Mouse (Mus musculus) heart, embryonic 12.5 days (tissue): ENCODE data around the gene Col9a2. TPM values are rescaled to one million over a fixed set of nuclear protein-coding genes. Genes with fewer than 3 reads are reported as not detected.

Experiments
- ATAC-seq: fragments of 200-750 bp; cut with Nextera tagmentation; 2 replicates; pipeline ENCODE4 v1.8.0; 2017; ENCODE audit warnings: moderate TSS enrichment, moderate library complexity; ENCODE audit not compliant: insufficient number of reproducible peaks, low FRiP score
- H3K27ac ChIP-seq: fragments of 300-500 bp; sonication (generic); 2 replicates; pipeline ENCODE4 v1.5.1; 2016; ENCODE audit warnings: mild to moderate bottlenecking, moderate library complexity; ENCODE audit not compliant: poor library complexity, severe bottlenecking
- H3K27me3 ChIP-seq: fragments of 300-500 bp; sonication (generic); replicated peaks from 2 replicates; pipeline ENCODE4 v1.6.1; 2016; ENCODE audit warnings: mild to moderate bottlenecking, moderate library complexity
- H3K36me3 ChIP-seq: fragments of 300-500 bp; sonication (generic); 2 replicates; pipeline ENCODE4 v1.6.1; 2016; ENCODE audit warnings: mild to moderate bottlenecking, moderate library complexity
- H3K4me1 ChIP-seq: fragments of 300-500 bp; sonication (generic); replicated peaks from 2 replicates; pipeline ENCODE4 v1.6.1; 2016; ENCODE audit warnings: mild to moderate bottlenecking
- H3K4me2 ChIP-seq: fragments of 300-500 bp; sonication (generic); 2 replicates; pipeline ENCODE4 v1.6.1; 2016; ENCODE audit warnings: mild to moderate bottlenecking, moderate library complexity
- H3K4me3 ChIP-seq: fragments of 300-500 bp; sonication (generic); 2 replicates; pipeline ENCODE4 v1.5.1; 2016; ENCODE audit warnings: mild to moderate bottlenecking
- H3K9ac ChIP-seq: fragments of 300-500 bp; sonication (generic); 2 replicates; pipeline ENCODE4 v1.6.1; 2016; ENCODE audit warnings: mild to moderate bottlenecking, moderate library complexity
- H3K9me3 ChIP-seq: fragments of 300-500 bp; sonication (generic); replicated peaks from 2 replicates; pipeline ENCODE4 v1.6.1; 2016; ENCODE audit warnings: mild to moderate bottlenecking, moderate library complexity
- WGBS: fragments of 180-500 bp; shearing (Covaris S2); methylation state at CpG from one replicate; pipeline ENCODE4 v1.1.7; 2016; 5-methylcytosine and 5-hydroxymethylcytosine counted together
- polyA plus RNA-seq: library from polyadenylated mRNA; unstranded; fragments of >200 nt; fragmentation: Nextera tagmentation; extraction: Ambion mirVana; gene quantifications from 2 replicates; pipeline ENCODE4 v1.2.1, GENCODE M21; 2016

The Col9a2 gene
- 10.9 and 11.6 TPM in 2 replicates for polyA plus RNA-seq

DNA sequence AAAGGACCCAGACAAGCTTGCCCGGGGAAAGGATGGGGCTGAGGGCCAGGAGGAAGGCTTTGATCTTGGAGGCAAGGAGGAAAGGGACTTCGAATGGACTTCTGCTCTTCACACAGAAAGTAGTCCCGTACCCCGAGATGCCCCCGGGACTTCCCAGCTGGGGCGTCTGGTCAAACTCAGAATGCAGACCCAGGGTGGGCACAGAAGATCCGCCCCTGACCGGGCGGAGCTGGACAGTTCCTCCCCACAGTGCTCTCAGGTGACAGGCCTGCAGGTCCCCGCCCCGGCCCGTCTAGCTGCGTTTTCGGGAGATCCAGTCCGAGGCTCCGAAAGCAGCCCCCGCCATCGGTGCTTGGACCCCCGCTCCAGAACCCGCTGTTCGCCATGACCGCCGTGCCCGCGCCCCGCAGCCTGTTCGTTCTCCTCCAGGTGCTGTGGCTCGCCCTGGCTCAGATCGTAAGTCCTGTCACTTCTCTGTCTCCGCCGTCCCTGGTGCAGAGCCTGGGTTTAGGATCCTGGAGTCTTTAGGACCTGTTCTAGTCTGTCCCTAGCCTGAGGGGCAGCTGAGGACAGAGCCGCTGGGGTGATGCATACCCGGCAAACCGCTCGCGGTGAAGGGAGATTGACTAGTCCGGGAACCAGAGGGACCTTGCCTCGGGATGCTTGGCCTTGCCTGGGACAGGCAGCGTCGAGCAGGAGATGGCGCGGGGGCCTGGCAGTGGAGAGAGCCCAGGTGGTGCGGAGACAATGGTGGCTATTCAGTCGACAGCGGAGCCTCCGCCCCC lies at the start of gene Col9a2:
TSS of gene Col9a2 (plus strand) at position 55 of the 785 bp plus-strand sequence.
- Histone ChIP-seq H3K4me2 (peak within 1 kb of the TSS; percentile 87), H3K27me3 (peaks cover 27% of the 10 kb centered on the region), H3K36me3 (no peaks in the 10 kb centered on the region), H3K4me1 (peaks cover 24% of the 10 kb centered on the region), H3K9ac (peak within 1 kb of the TSS; percentile 64), H3K4me3 (peak within 1 kb of the TSS; percentile 52), H3K9me3 (no peaks in the 10 kb centered on the region), H3K27ac (no peak within 1 kb of the TSS)
- 0 out of 2 replicates have a peak, but pooled peaks have one; percentile 19 for ATAC-seq
- 3% methylated on average over 46 of the region's 46 CpGs for WGBS

DNA sequence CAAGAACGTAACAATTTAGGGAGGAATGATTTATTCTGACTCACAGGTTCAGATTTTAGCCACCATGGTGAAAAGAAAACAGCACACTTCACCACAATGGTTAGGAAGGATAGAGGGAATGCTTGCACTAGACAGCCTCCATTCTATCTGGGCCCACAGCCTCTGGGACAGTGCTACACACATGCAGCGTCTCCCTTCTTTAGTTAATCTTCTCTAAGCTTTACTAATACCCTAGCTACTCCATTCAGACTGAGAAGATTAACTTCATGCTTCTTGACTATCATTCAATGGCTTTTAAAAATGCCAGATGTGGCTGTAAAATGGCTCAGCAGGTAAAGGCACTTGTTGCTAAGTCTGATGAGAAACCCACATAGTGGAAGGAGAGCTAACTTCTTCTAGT lies 46.9 kb upstream of the Col9a2 start:
- ATAC-seq = no peak
- H3K27ac ChIP-seq = no peak overlapping the region
- no peak overlapping the region for H3K9ac ChIP-seq
- peaks cover 4% of the 10 kb centered on the region; the same call in 1 of the 2 replicates for H3K9me3 ChIP-seq
- no peak overlapping the region for H3K4me3 ChIP-seq
- H3K4me2 ChIP-seq = no peak overlapping the region
- H3K27me3 ChIP-seq = no peaks in the 10 kb centered on the region
- H3K36me3 ChIP-seq = no peaks in the 10 kb centered on the region
- peaks cover 13% of the 10 kb centered on the region; the same call in 1 of the 2 replicates for H3K4me1 ChIP-seq
- WGBS = 78% methylated on average over 2 of the region's 2 CpGs

DNA sequence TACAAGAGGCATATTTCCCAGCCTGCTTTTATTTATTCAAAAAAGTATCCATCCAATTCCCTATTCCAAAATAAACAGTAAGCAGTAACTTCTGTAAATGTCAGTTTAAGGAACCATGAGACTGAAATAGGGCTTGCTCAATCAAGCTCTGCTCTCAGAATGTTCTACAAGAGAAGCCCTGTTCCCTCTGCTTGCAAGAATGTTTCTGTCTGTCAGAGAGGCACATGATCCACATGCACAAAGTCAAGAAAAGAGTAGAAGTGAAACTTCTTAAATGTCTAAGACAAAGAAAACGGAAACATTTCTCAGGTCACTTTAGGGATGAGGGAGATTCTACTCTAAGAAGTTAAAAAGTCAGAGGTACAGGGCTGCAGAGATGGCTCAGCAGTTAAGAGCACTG lies 46.2 kb upstream of the Col9a2 start:
- ATAC-seq = no peak
- peaks cover 4% of the 10 kb centered on the region; the same call in 1 of the 2 replicates for H3K9me3 ChIP-seq
- H3K4me1 ChIP-seq = peaks cover 13% of the 10 kb centered on the region; the same call in 1 of the 2 replicates
- H3K4me2 ChIP-seq = no peak overlapping the region
- 85% methylated on average over 1 of the region's 1 CpGs for WGBS
- no peak overlapping the region for H3K9ac ChIP-seq
- no peak overlapping the region for H3K27ac ChIP-seq
- no peaks in the 10 kb centered on the region for H3K36me3 ChIP-seq
- no peaks in the 10 kb centered on the region for H3K27me3 ChIP-seq
- H3K4me3 ChIP-seq = no peak overlapping the region

DNA sequence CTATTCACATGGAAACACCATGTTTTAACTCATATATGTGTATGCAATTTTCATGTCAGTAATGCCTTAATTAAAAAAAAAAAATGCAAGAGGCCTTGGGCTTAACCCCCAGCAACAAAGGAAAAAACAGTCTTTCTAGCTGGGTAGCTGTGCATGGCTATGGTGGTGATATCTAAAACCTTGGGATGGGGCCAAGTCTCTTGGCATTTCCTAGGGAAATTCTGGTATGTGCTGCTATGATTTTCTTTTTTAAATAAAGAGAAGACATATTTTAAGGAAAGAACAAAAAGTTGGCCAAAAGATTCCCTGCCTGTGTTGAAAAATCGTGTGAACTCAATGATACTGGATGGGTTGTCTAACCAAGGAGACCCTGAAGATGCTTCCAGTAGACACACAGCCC lies 43.3 kb upstream of the Col9a2 start:
- peak overlapping the region; percentile 8; the same call in 1 of the 2 replicates for H3K27ac ChIP-seq
- WGBS = 69% methylated on average over 1 of the region's 1 CpGs

GRCm38 (mm10) chr4:121001042-121001441 lies 38.1 kb upstream of the Col9a2 start:
- WGBS = 81% methylated on average over 2 of the region's 2 CpGs
- Histone ChIP-seq H3K4me3 (no peak overlapping the region), H3K27ac (no peak overlapping the region), H3K36me3 (no peaks in the 10 kb centered on the region), H3K9me3 (no peaks in the 10 kb centered on the region), H3K9ac (no peak overlapping the region), H3K27me3 (no peaks in the 10 kb centered on the region), H3K4me2 (no peak overlapping the region), H3K4me1 (peaks cover 44% of the 10 kb centered on the region)
- no peak for ATAC-seq

More for the DNA sequence above, 43.3 kb upstream of the Col9a2 start:
- Histone ChIP-seq H3K4me1 (peaks cover 21% of the 10 kb centered on the region), H3K9ac (no peak overlapping the region), H3K36me3 (no peaks in the 10 kb centered on the region), H3K4me2 (no peak overlapping the region), H3K9me3 (no peaks in the 10 kb centered on the region), H3K4me3 (no peak overlapping the region), H3K27me3 (no peaks in the 10 kb centered on the region)
- no peak for ATAC-seq

GRCm38 (mm10) chr4:121001659-121002058 lies 37.5 kb upstream of the Col9a2 start:
- no peak overlapping the region for H3K9ac ChIP-seq
- H3K27ac ChIP-seq = no peak overlapping the region
- no peaks in the 10 kb centered on the region for H3K27me3 ChIP-seq
- WGBS = 46% methylated on average over 1 of the region's 1 CpGs
- no peak for ATAC-seq
- H3K36me3 ChIP-seq = no peaks in the 10 kb centered on the region
- no peak overlapping the region for H3K4me2 ChIP-seq
- peaks cover 45% of the 10 kb centered on the region for H3K4me1 ChIP-seq
- no peaks in the 10 kb centered on the region for H3K9me3 ChIP-seq
- H3K4me3 ChIP-seq = no peak overlapping the region

GRCm38 (mm10) chr4:121002400-121003171 lies 36.6 kb upstream of the Col9a2 start:
- H3K36me3 ChIP-seq = no peaks in the 10 kb centered on the region
- no peak overlapping the region for H3K9ac ChIP-seq
- ATAC-seq = no peak
- no peak overlapping the region for H3K27ac ChIP-seq
- no peak overlapping the region for H3K4me3 ChIP-seq
- no peaks in the 10 kb centered on the region for H3K27me3 ChIP-seq
- no peaks in the 10 kb centered on the region for H3K9me3 ChIP-seq
- 28% methylated on average over 8 of the region's 8 CpGs for WGBS
- no peak overlapping the region for H3K4me2 ChIP-seq
- H3K4me1 ChIP-seq = peaks cover 49% of the 10 kb centered on the region

GRCm38 (mm10) chr4:121003611-121004091 lies 35.5 kb upstream of the Col9a2 start:
- Histone ChIP-seq H3K4me1 (peaks cover 53% of the 10 kb centered on the region), H3K27me3 (no peaks in the 10 kb centered on the region), H3K9ac (no peak overlapping the region), H3K9me3 (no peaks in the 10 kb centered on the region), H3K4me2 (peak overlapping the region; percentile 8), H3K27ac (peak overlapping the region; percentile 83), H3K4me3 (no peak overlapping the region), H3K36me3 (no peaks in the 10 kb centered on the region)
- 34% methylated on average over 3 of the region's 3 CpGs for WGBS
- ATAC-seq = no peak; the same call in 1 of the 2 replicates

- H3K9me3 ChIP-seq = no peaks in the 10 kb centered on the region
- H3K4me2 ChIP-seq = peak overlapping the region; percentile 3; the same call in 1 of the 2 replicates
- no peak overlapping the region for H3K4me3 ChIP-seq
- H3K9ac ChIP-seq = no peak overlapping the region
- no peaks in the 10 kb centered on the region for H3K36me3 ChIP-seq
- 33% methylated on average over 4 of the region's 4 CpGs for WGBS
- peak overlapping the region; percentile 65 for H3K27ac ChIP-seq
- ATAC-seq = peak; percentile 34; the same call in 1 of the 2 replicates
- H3K4me1 ChIP-seq = peaks cover 62% of the 10 kb centered on the region
- H3K27me3 ChIP-seq = no peaks in the 10 kb centered on the region
Measured at GRCm38 (mm10) chr4:121004679-121005078, 34.5 kb upstream of the Col9a2 start.

- H3K27ac ChIP-seq = no peak overlapping the region
- no peaks in the 10 kb centered on the region for H3K9me3 ChIP-seq
- H3K4me1 ChIP-seq = peaks cover 53% of the 10 kb centered on the region
- H3K9ac ChIP-seq = no peak overlapping the region
- H3K4me2 ChIP-seq = no peak overlapping the region
- H3K4me3 ChIP-seq = no peak overlapping the region
- no peaks in the 10 kb centered on the region for H3K36me3 ChIP-seq
- ATAC-seq = no peak
- no peaks in the 10 kb centered on the region for H3K27me3 ChIP-seq
Measured at GRCm38 (mm10) chr4:121007006-121007405, 32.2 kb upstream of the Col9a2 start.
